Mouse (Mus musculus): Measurements from ENCODE around the gene Urad. TPM values are rescaled to one million over a fixed set of nuclear protein-coding genes. Genes with fewer than 3 reads are reported as not detected.

The Urad gene
- total RNA-seq (2022), result not detected

- no peak for DNase-seq (ENCODE audit: low spot score in 2 of 2)
Observed at GRCm38 (mm10) chr5:147322183-147322582, at the start of gene Urad. Urad (minus strand) TSS chr5:147322440.

GRCm38 (mm10) chr5:147370276-147370675 lies 48.0 kb upstream of the Urad start:
- no peak for DNase-seq (ENCODE audit: low spot score in 2 of 2)

GRCm38 (mm10) chr5:147368221-147368620 lies 46.0 kb upstream of the Urad start:
- DNase-seq (ENCODE audit: low spot score in 2 of 2), result no peak

GRCm38 (mm10) chr5:147365995-147366765 lies 43.9 kb upstream of the Urad start:
- DNase-seq (ENCODE audit: low spot score in 2 of 2), result no peak

GRCm38 (mm10) chr5:147363054-147363453 lies 40.8 kb upstream of the Urad start:
- DNase-seq (ENCODE audit: low spot score in 2 of 2), result no peak

GRCm38 (mm10) chr5:147358481-147358880 lies 36.2 kb upstream of the Urad start:
- DNase-seq (ENCODE audit: low spot score in 2 of 2), result no peak

- no peak for DNase-seq (ENCODE audit: low spot score in 2 of 2)
Observed at GRCm38 (mm10) chr5:147357536-147357935, 35.3 kb upstream of the Urad start.

GRCm38 (mm10) chr5:147356260-147357055 lies 34.2 kb upstream of the Urad start:
- no peak for DNase-seq (ENCODE audit: low spot score in 2 of 2)

- no peak for DNase-seq (ENCODE audit: low spot score in 2 of 2)
Observed at GRCm38 (mm10) chr5:147355788-147356187, 33.5 kb upstream of the Urad start.

GRCm38 (mm10) chr5:147354985-147355384 lies 32.7 kb upstream of the Urad start:
- no peak for DNase-seq (ENCODE audit: low spot score in 2 of 2)

- no peak for DNase-seq (ENCODE audit: low spot score in 2 of 2)
Observed at GRCm38 (mm10) chr5:147354161-147354780, 32.0 kb upstream of the Urad start.

- no peak for DNase-seq (ENCODE audit: low spot score in 2 of 2)
Observed at GRCm38 (mm10) chr5:147351931-147352330, 29.7 kb upstream of the Urad start.

- no peak for DNase-seq (ENCODE audit: low spot score in 2 of 2)
Observed at GRCm38 (mm10) chr5:147345981-147346380, 23.7 kb upstream of the Urad start.

- no peak for DNase-seq (ENCODE audit: low spot score in 2 of 2)
Observed at GRCm38 (mm10) chr5:147343904-147344303, 21.7 kb upstream of the Urad start.

GRCm38 (mm10) chr5:147342901-147343300 lies 20.7 kb upstream of the Urad start:
- DNase-seq (ENCODE audit: low spot score in 2 of 2), result no peak

- DNase-seq (ENCODE audit: low spot score in 2 of 2), result no peak
Observed at GRCm38 (mm10) chr5:147340741-147341414, 18.6 kb upstream of the Urad start.

- no peak for DNase-seq (ENCODE audit: low spot score in 2 of 2)
Observed at GRCm38 (mm10) chr5:147339560-147339959, 17.3 kb upstream of the Urad start.

- no peak for DNase-seq (ENCODE audit: low spot score in 2 of 2)
Observed at GRCm38 (mm10) chr5:147338967-147339366, 16.7 kb upstream of the Urad start.

- no peak for DNase-seq (ENCODE audit: low spot score in 2 of 2)
Observed at GRCm38 (mm10) chr5:147332711-147333110, 10.5 kb upstream of the Urad start.

GRCm38 (mm10) chr5:147331547-147331946 lies 9.3 kb upstream of the Urad start:
- no peak for DNase-seq (ENCODE audit: low spot score in 2 of 2)

- no peak for DNase-seq (ENCODE audit: low spot score in 2 of 2)
Observed at GRCm38 (mm10) chr5:147329946-147330345, 7.7 kb upstream of the Urad start.

GRCm38 (mm10) chr5:147327636-147328035 lies 5.4 kb upstream of the Urad start:
- DNase-seq (ENCODE audit: low spot score in 2 of 2), result no peak
